Mouse (Mus musculus): Measurements from ENCODE around the gene Asic2.

DNA sequence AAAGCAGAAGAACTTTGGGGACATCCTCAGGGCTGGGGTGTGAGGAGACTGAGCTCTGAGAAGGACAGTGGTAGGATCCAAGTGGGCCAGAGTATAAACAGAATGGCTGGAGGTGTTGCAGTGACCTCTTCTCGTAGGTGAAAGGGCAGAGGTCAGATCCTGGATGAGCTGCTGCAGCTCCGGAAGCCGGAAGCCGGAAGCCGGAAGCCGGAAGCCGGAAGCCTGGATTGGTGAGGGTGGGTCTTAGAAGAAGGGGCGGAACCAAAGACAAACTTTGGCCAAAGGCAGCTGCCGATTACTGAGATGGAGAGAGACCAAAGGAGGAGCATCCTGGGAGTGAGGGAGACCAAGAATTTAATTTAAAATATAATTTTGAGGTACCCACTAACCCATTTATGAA, 381.1 kb downstream of the Asic2 start:
- TF ChIP-seq EP300 (IDR thresholded peaks at IDR 0.05; ENCODE audit: low read depth) (no peak), CTCF (IDR thresholded peaks at IDR 0.05; ENCODE audit: low read depth) (no peak)
